Mouse (Mus musculus) left cerebral cortex, adult 18-20 months (tissue): Measurements from ENCODE around the gene Rbpjl. TPM values are rescaled to one million over a fixed set of nuclear protein-coding genes. Genes with fewer than 3 reads are reported as not detected.

ENCODE experiments used
- DNase-seq, 2 experiments: peaks; one replicate each; pipeline ENCODE4 v3.0.0; 2021 to 2022; ENCODE audit warnings: low spot score in 2 of 2, mixed read lengths in 1 of 2
- long read RNA-seq, 2 experiments: library from polyadenylated mRNA; stranded (forward); transcript quantifications; one replicate each; pipeline ENCODE4 v2.0.0; 2021
- total RNA-seq, 2 experiments: library from RNA; stranded (reverse); gene quantifications; 2 replicates each; pipeline ENCODE4 v1.2.3; 2021

The Rbpjl gene
- total RNA-seq, result under 1 TPM; 0.33 to 0.56 TPM
- long read RNA-seq, experiment 1, result 0 reads
- long read RNA-seq, experiment 2, result 0 reads

GRCm38 (mm10) chr2:164402906-164403305, at the start of gene Rbpjl:
Gene Rbpjl (plus strand): TSS chr2:164403141.
- DNase-seq, result peak; percentile 59 to 74

GRCm38 (mm10) chr2:164353356-164353755, 49.6 kb upstream of the Rbpjl start:
- DNase-seq, result no peak

- DNase-seq, result no peak
Measured at GRCm38 (mm10) chr2:164356177-164356967, 46.6 kb upstream of the Rbpjl start.

- DNase-seq, result no peak
Measured at GRCm38 (mm10) chr2:164358373-164358772, 44.6 kb upstream of the Rbpjl start.

- no peak for DNase-seq
Measured at GRCm38 (mm10) chr2:164359031-164359430, 43.9 kb upstream of the Rbpjl start.

GRCm38 (mm10) chr2:164359668-164360067, 43.3 kb upstream of the Rbpjl start:
- no peak for DNase-seq

- no peak for DNase-seq
Measured at GRCm38 (mm10) chr2:164360974-164361657, 41.8 kb upstream of the Rbpjl start.

GRCm38 (mm10) chr2:164366947-164367346, 36.0 kb upstream of the Rbpjl start:
- DNase-seq, result no peak

GRCm38 (mm10) chr2:164368620-164369105, 34.3 kb upstream of the Rbpjl start:
- no peak for DNase-seq

GRCm38 (mm10) chr2:164371371-164371770, 31.6 kb upstream of the Rbpjl start:
- no peak for DNase-seq

- no peak for DNase-seq
Measured at GRCm38 (mm10) chr2:164372408-164373053, 30.4 kb upstream of the Rbpjl start.

GRCm38 (mm10) chr2:164373187-164373586, 29.8 kb upstream of the Rbpjl start:
- DNase-seq, result no peak

- DNase-seq, result no peak
Measured at GRCm38 (mm10) chr2:164377478-164378426, 25.2 kb upstream of the Rbpjl start.

GRCm38 (mm10) chr2:164381726-164382125, 21.2 kb upstream of the Rbpjl start:
- no peak for DNase-seq

- DNase-seq, result no peak
Measured at GRCm38 (mm10) chr2:164382971-164383370, 20.0 kb upstream of the Rbpjl start.

- no peak for DNase-seq
Measured at GRCm38 (mm10) chr2:164383656-164384399, 19.1 kb upstream of the Rbpjl start.

GRCm38 (mm10) chr2:164385927-164386763, 16.8 kb upstream of the Rbpjl start:
- peak in 1 of 2 experiments; percentile 29 for DNase-seq

GRCm38 (mm10) chr2:164386953-164387352, 16.0 kb upstream of the Rbpjl start:
- DNase-seq, result peak; percentile 66 to 68

- DNase-seq, result peak in 1 of 2 experiments; percentile 22
Measured at GRCm38 (mm10) chr2:164389020-164389419, 13.9 kb upstream of the Rbpjl start, which contains the start of gene Slpi. Gene Slpi (minus strand): TSS chr2:164389095.
